ENCODE assay signal across 10 mouse cellular contexts in the genomic region with DNA sequence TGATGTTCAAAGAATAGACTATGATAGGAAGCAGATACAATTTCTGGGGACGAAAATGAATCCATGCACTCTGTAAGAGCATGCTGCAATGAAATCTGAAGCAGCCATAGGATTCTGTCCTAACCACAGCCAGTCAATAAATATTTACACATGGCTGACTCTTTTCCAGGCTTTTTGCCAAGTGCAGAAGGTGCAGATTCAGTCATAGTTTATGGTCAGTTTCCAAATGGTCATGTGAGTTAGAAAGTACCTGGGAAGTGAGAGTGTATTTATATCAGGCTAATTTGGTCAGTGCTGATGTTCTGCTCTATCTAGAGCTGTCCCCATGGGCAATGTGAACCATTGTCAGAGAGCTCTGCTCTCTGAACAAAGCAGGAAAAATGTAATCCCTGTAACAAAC.
DNase-seq lines count a peak whose midpoint lies in the region; ATAC-seq and TF ChIP-seq lines count a peak whose summit lies in the region.
"Had no signal": no experiment of that assay in that cellular context is flagged by ENCODE, and none has a peak within 500 bp of the region (broad histone marks: within the 10 kb centered on the region; RNA-seq: fewer than 3 reads in every experiment).

No protein-coding gene starts in this region.

- no peak for TF ChIP-seq POLR2A in liver, adult 2 months (IDR thresholded peaks at IDR 0.05; ENCODE audit: extremely low read depth, insufficient read depth, low read length)
- no peak for TF ChIP-seq POLR2A in limb, embryonic 14.5 days (IDR thresholded peaks at IDR 0.05; ENCODE audit: borderline replicate concordance, extremely low read depth, insufficient read depth, insufficient read length)

- no peak overlapping the region for H3K27ac ChIP-seq in liver, adult 2 months (replicated peaks; ENCODE audit: insufficient read depth, low read depth, low read length)
- no peak overlapping the region for H3K27ac ChIP-seq in limb, embryonic 14.5 days (replicated peaks; ENCODE audit: low read depth, low read length)

- H3K4me3 ChIP-seq in liver, adult 2 months (ENCODE audit: insufficient read depth, low read depth, low read length) = no peak overlapping the region
- no peak overlapping the region for H3K4me3 ChIP-seq in limb, embryonic 14.5 days (replicated peaks; ENCODE audit: low read length)

- H3K9ac ChIP-seq in liver, adult 2 months (ENCODE audit: low read depth, low read length) = no peak overlapping the region
- no peak overlapping the region for H3K9ac ChIP-seq in limb, embryonic 14.5 days (ENCODE audit: low read depth, low read length, severe bottlenecking)

- H3K36me3 ChIP-seq in liver, adult 2 months (ENCODE audit: control insufficient read depth, insufficient read depth, low read length) = no peaks in the 10 kb centered on the region
- no peaks in the 10 kb centered on the region for H3K36me3 ChIP-seq in limb, embryonic 14.5 days (ENCODE audit: control insufficient read depth, insufficient read depth, low read length)

- no peaks in the 10 kb centered on the region for H3K9me3 ChIP-seq in limb, embryonic 14.5 days (ENCODE audit: control insufficient read depth, low read length)

- H3K4me1 ChIP-seq in liver, adult 2 months (ENCODE audit: control insufficient read depth, insufficient read depth, low read length) = no peaks in the 10 kb centered on the region
- 0 out of 2 replicates have a peak, but pooled peaks cover 7% of the 10 kb centered on the region for H3K4me1 ChIP-seq in limb, embryonic 14.5 days (ENCODE audit: control insufficient read depth, insufficient read depth, low read length)

- WGBS in liver, adult 2 months = 12% methylated on average over 1 of the region's 1 CpGs
- WGBS in limb, embryonic 14.5 days = 13% methylated on average over 1 of the region's 1 CpGs

- TF ChIP-seq CTCF in liver, adult 2 months (IDR thresholded peaks at IDR 0.05; ENCODE audit: low read depth, low read length) = no peak

- H3K79me2 ChIP-seq in liver, adult 2 months (ENCODE audit: control insufficient read depth, insufficient read depth, low read length) = no peaks in the 10 kb centered on the region

- DNase-seq in liver, adult 2 months (ENCODE audit: extremely low read depth, low read depth, low spot score) = peak; percentile 76
- DNase-seq in liver = no peak
- peak; percentile 8 for DNase-seq in brain, embryonic 18.5 days (ENCODE audit: low read depth, low spot score)
- DNase-seq in cerebellum, postnatal 10 days = peak; percentile 80 to 88
- peak; percentile 59 for DNase-seq in limb, embryonic 14.5 days (ENCODE audit: low spot score)
- DNase-seq in frontal cortex, postnatal 36 days (ENCODE audit: low spot score in 2 of 2) = no peak
- DNase-seq in ovary, postnatal 10 days (ENCODE audit: low spot score) = no peak
- DNase-seq: gastrocnemius, postnatal 10 days; thymus, postnatal 14 days had no signal

- H3K4me2 ChIP-seq in limb, embryonic 14.5 days (replicated peaks; ENCODE audit: low read depth, low read length, severe bottlenecking) = no peak overlapping the region

- no peaks in the 10 kb centered on the region for H3K27me3 ChIP-seq in liver, adult 2 months (ENCODE audit: control insufficient read depth, insufficient read depth, low read length)
- H3K27me3 ChIP-seq in limb, embryonic 14.5 days (ENCODE audit: control insufficient read depth, insufficient read depth, low read length) = no peaks in the 10 kb centered on the region

- ATAC-seq in limb, embryonic 14.5 days (ENCODE audit: low FRiP score, low read depth) = peak; percentile 80
- no peak for ATAC-seq in megakaryocyte, adult 5-6 weeks (ENCODE audit: poor library complexity, severe bottlenecking)

Comparison
In these comparisons a context has a peak if more than half of its experiments do, and no peak if none do; other contexts are left out.
1. DNase-seq: peak in liver, adult 2 months (single experiment), brain, embryonic 18.5 days (single experiment), cerebellum, postnatal 10 days (2 of 2) and limb, embryonic 14.5 days (single experiment); none in liver (single experiment), frontal cortex, postnatal 36 days (0 of 2) and ovary, postnatal 10 days (single experiment).